Mouse (Mus musculus): ENCODE results near the gene Tmem69. TPM values are rescaled to one million over a fixed set of nuclear protein-coding genes. Genes with fewer than 3 reads are reported as not detected.

The Tmem69 gene
- polyA plus RNA-seq, 1 experiment = 9.9 TPM

DNA sequence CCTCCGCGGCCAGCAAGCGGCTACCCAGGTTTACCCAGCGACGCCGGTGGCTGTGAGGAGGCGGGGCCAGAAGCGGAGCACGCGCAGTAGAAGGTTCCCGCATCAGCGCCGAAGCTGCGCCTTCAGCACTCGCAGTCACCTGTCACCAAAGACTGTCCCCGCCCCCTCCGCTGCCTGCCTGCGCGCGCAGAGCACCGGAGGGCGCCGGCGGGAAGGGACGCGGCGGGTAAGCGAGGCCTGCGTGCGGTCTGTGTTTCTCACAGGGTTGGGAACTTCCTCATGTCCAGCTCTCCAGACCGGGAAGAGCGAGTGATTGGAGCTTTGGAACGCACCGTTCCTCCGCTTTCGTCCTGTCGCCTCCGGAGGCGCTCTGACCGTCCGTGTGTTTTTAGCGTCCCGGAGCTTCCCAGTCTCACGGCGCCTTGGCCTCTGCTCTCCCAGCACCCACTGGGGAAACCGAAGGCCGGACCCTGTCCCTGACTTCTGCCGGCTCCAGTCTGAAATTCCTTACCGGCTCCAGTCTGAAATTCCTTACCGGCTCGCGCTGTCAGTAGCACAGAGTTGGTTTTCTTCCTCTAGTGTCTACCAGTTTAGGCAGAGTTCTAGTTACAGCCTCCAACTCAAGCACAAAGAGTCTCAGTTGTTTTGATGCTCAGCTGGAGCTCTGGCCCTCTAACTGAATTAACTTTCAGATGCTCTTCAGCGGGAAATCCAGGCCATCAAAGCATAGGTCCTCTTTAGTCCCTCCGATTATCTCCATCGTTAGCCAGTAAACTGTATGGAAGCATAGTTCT, 48.1 kb downstream of the Tmem69 start, which contains the start of gene Ipp:
Gene Ipp, plus strand, starts transcription at position 125 of the 794 bp plus-strand sequence.
- TF ChIP-seq POLR2A (IDR thresholded peaks at IDR 0.05; ENCODE audit: low read depth, low read length) (peak; percentile 65), CTCF (conservative IDR thresholded peaks at IDR 0.05; ENCODE audit: insufficient read depth, insufficient read length, low read depth, low read length) (no peak; the same call in 1 of the 2 replicates)
- peak; percentile 98 for DNase-seq
- under 1% methylated on average over 55 of the region's 55 CpGs for WGBS
- Histone ChIP-seq H3K27ac (ENCODE audit: insufficient read depth, low read depth, low read length) (peak within 1 kb of the TSS; percentile 49), H3K27me3 (replicated peaks; ENCODE audit: control insufficient read depth, insufficient read depth, low read length) (no peaks in the 10 kb centered on the region), H3K36me3 (ENCODE audit: control insufficient read depth, insufficient read depth, low read length) (no peaks in the 10 kb centered on the region), H3K4me3 (ENCODE audit: insufficient read depth, low read depth, low read length) (peak within 1 kb of the TSS; percentile 59), H3K4me1 (ENCODE audit: control insufficient read depth, insufficient read depth, low read length) (peaks cover 5% of the 10 kb centered on the region; the same call in 1 of the 2 replicates)

DNA sequence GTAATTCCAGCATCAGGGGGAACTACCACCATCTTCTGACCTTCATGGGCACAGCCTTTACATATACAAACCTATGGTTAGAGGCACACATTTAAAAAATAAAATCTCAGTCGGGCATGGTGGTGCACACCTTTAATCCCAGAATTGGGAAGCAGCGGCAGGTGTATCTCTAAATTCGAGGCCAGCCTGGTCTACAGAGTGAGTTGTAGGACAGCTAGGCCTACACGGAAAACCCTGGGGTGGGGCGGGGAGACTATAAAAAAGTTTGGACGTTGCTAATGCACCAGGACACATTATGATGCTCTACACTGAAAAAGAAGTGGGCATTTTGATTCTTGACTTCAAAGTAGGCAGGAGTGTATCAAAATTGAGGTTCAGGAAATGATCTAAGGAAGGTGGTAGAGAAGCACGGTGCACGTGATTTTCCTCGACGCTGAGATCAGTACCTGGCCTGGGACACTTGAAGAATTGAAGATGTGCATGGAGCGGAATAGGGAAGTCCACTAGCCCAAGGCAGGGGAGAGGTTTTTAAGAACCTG, 48.8 kb downstream of the Tmem69 start:
- no peak for DNase-seq
- H3K4me1 ChIP-seq (ENCODE audit: control insufficient read depth, insufficient read depth, low read length) = peaks cover 5% of the 10 kb centered on the region; the same call in 1 of the 2 replicates
- WGBS = 30% methylated on average over 11 of the region's 11 CpGs
- H3K36me3 ChIP-seq (ENCODE audit: control insufficient read depth, insufficient read depth, low read length) = no peaks in the 10 kb centered on the region
- peak overlapping the region; percentile 59 for H3K4me3 ChIP-seq (ENCODE audit: insufficient read depth, low read depth, low read length)
- no peaks in the 10 kb centered on the region for H3K27me3 ChIP-seq (replicated peaks; ENCODE audit: control insufficient read depth, insufficient read depth, low read length)
- H3K27ac ChIP-seq (ENCODE audit: insufficient read depth, low read depth, low read length) = peak overlapping the region; percentile 49; the same call in 1 of the 2 replicates
- no peak for TF ChIP-seq POLR2A (IDR thresholded peaks at IDR 0.05; ENCODE audit: low read depth, low read length)
- no peak for TF ChIP-seq CTCF (conservative IDR thresholded peaks at IDR 0.05; ENCODE audit: insufficient read depth, insufficient read length, low read depth, low read length)

Other genes with a start within 250 kb of the Tmem69 start
- 45.1 and 61.9 TPM in 2 replicates for gene Mast2, start 91.8 kb downstream of the Tmem69 start, polyA plus RNA-seq (2012; rRNA removed)
- gene Ipp, start 48.4 kb downstream of the Tmem69 start, polyA plus RNA-seq (2012; rRNA removed) = 3.6 and 5.2 TPM in 2 replicates
- gene Gpbp1l1, start 1.7 kb upstream of the Tmem69 start, polyA plus RNA-seq (2012; rRNA removed) = 46.7 and 57.9 TPM in 2 replicates
- gene Ccdc17, start 40.7 kb upstream of the Tmem69 start, polyA plus RNA-seq (2012; rRNA removed) = 9.1 and 10.4 TPM in 2 replicates
- 2.5 and 3.9 TPM in 2 replicates for gene Nasp, start 72.0 kb upstream of the Tmem69 start, polyA plus RNA-seq (2012; rRNA removed)
- gene Akr1a1, start 95.7 kb upstream of the Tmem69 start, polyA plus RNA-seq (2012; rRNA removed) = 2,926 and 3,067 TPM in 2 replicates
- gene Prdx1, start 129.6 kb upstream of the Tmem69 start, polyA plus RNA-seq (2012; rRNA removed) = 282 and 478 TPM in 2 replicates
- gene Mmachc, start 152.5 kb upstream of the Tmem69 start, polyA plus RNA-seq (2012; rRNA removed) = 28.8 and 30.3 TPM in 2 replicates
- 29.2 and 34.5 TPM in 2 replicates for gene Ccdc163, start 152.6 kb upstream of the Tmem69 start, polyA plus RNA-seq (2012; rRNA removed)
- gene Tesk2, start 165.0 kb upstream of the Tmem69 start, polyA plus RNA-seq (2012; rRNA removed) = 10.7 and 11.7 TPM in 2 replicates